In genomic region chr13:15849129-15849528, GRCm38 (mm10) we compare ENCODE assay signal across 26 mouse cellular contexts.
"Had no signal": no experiment of that assay in that cellular context is flagged by ENCODE, and none has a peak within 500 bp of the region (broad histone marks: within the 10 kb centered on the region; RNA-seq: fewer than 3 reads in every experiment).

No protein-coding gene starts in this region.

- DNase-seq: gastrocnemius, adult 2 months; gastrocnemius, postnatal 10 days; gastrocnemius, postnatal 25 days; heart, adult 18-20 months; heart, postnatal 10 days; heart, postnatal 4 days; kidney, adult 9 months; kidney, postnatal 10 days; kidney, postnatal 25 days; liver; liver, embryonic 13.5 days; liver, postnatal 0 days had no signal

- H3K9me3 ChIP-seq: heart, embryonic 10.5 days; heart, embryonic 12.5 days; hindbrain, embryonic 10.5 days; hindbrain, embryonic 12.5 days; intestine, embryonic 15.5 days; limb, embryonic 10.5 days; limb, embryonic 12.5 days; liver, embryonic 13.5 days; liver, embryonic 15.5 days had no signal

- H3K4me2 ChIP-seq: heart, embryonic 12.5 days; hindbrain, embryonic 12.5 days; hindbrain, embryonic 14.5 days; intestine, embryonic 15.5 days; limb, embryonic 12.5 days; liver, embryonic 11.5 days; liver, embryonic 13.5 days; liver, embryonic 15.5 days had no signal

- ATAC-seq: hindbrain, embryonic 16.5 days; inflammation-experienced regulatory T-cells, adult 6 months; intestine, embryonic 15.5 days; intestine, postnatal 0 days; liver, postnatal 0 days had no signal

- H3K9ac ChIP-seq: heart, embryonic 12.5 days; hindbrain, embryonic 12.5 days; hindbrain, embryonic 14.5 days; intestine, embryonic 15.5 days; limb, embryonic 12.5 days; liver, embryonic 13.5 days; liver, embryonic 15.5 days; liver, postnatal 0 days had no signal

- H3K4me3 ChIP-seq: gastrocnemius, adult 2 months; heart, embryonic 10.5 days; heart, embryonic 12.5 days; hindbrain, embryonic 10.5 days; hindbrain, embryonic 12.5 days; intestine, embryonic 15.5 days; layer of hippocampus, adult 2 months; limb, embryonic 10.5 days; limb, embryonic 12.5 days; liver, embryonic 13.5 days; liver, embryonic 15.5 days had no signal

- H3K27ac ChIP-seq: gastrocnemius, adult 2 months; heart, embryonic 10.5 days; hindbrain, embryonic 10.5 days; hindbrain, embryonic 12.5 days; hindbrain, embryonic 14.5 days; intestine, embryonic 15.5 days; layer of hippocampus, adult 2 months; limb, embryonic 10.5 days; liver, embryonic 13.5 days; liver, embryonic 15.5 days had no signal

- H3K4me1 ChIP-seq: heart, embryonic 10.5 days; heart, embryonic 12.5 days; hindbrain, embryonic 10.5 days; hindbrain, embryonic 12.5 days; intestine, embryonic 15.5 days; limb, embryonic 10.5 days; limb, embryonic 12.5 days; liver, embryonic 13.5 days; liver, embryonic 15.5 days had no signal

- H3K27me3 ChIP-seq: heart, embryonic 12.5 days; hindbrain, embryonic 12.5 days; intestine, embryonic 15.5 days; limb, embryonic 12.5 days; liver, embryonic 13.5 days; liver, embryonic 15.5 days had no signal

- H3K36me3 ChIP-seq: heart, embryonic 10.5 days; heart, embryonic 12.5 days; hindbrain, embryonic 10.5 days; hindbrain, embryonic 12.5 days; intestine, embryonic 15.5 days; limb, embryonic 10.5 days; limb, embryonic 12.5 days; liver, embryonic 13.5 days; liver, embryonic 15.5 days had no signal
